Mouse (Mus musculus) megakaryocyte, adult 5-6 weeks (primary cell): Measurements from ENCODE around the gene Apof. TPM values are rescaled to one million over a fixed set of nuclear protein-coding genes. Genes with fewer than 3 reads are reported as not detected.
A peak's percentile ranks its signal among the peaks of the same experiment; 100 is the strongest.

Source experiments
- ATAC-seq: 2 replicates; pipeline ENCODE4 v1.8.0; 2016; ENCODE audit warnings: mild to moderate bottlenecking, inconsistent platforms; ENCODE audit not compliant: poor library complexity, severe bottlenecking
- total RNA-seq, 2 experiments: library from RNA; stranded (forward) in 1 of 2; stranded (reverse) in 1 of 2; fragments of 153-499, 151-499 nt in 1 of 2; fragments of 221-1000, 200-1000 nt in 1 of 2; gene quantifications; 2 replicates each; pipeline versions ENCODE4 v1.2.3 to v1.2.4; 2015 to 2017

Apof gene
- total RNA-seq (2015): 0.21 TPM in 1 of 2 replicates, not detected in the other
- not detected in 2 replicates for total RNA-seq (2017)

DNA sequence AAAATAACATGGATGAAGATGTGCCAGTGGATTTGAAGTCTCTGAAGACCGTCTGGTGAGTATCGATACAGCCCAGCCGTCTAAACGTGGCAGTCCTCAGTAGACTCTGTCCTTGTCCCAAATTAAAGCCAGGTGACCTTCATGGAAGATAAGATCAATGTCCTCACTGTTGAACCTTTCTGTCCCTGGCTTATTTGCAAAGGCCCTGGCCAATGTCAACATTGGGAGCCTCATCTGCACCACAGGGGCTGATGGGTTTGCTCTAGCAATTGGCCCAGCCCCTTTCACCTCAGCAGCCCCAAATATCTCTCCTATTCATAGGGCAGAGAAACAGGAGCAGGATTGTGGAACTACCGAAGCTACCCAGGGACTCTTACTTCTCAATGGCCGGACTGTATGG, at the start of gene Apof:
TSS of gene Apof (plus strand) at position 301 of the 400 bp plus-strand sequence.
- no peak for ATAC-seq

DNA sequence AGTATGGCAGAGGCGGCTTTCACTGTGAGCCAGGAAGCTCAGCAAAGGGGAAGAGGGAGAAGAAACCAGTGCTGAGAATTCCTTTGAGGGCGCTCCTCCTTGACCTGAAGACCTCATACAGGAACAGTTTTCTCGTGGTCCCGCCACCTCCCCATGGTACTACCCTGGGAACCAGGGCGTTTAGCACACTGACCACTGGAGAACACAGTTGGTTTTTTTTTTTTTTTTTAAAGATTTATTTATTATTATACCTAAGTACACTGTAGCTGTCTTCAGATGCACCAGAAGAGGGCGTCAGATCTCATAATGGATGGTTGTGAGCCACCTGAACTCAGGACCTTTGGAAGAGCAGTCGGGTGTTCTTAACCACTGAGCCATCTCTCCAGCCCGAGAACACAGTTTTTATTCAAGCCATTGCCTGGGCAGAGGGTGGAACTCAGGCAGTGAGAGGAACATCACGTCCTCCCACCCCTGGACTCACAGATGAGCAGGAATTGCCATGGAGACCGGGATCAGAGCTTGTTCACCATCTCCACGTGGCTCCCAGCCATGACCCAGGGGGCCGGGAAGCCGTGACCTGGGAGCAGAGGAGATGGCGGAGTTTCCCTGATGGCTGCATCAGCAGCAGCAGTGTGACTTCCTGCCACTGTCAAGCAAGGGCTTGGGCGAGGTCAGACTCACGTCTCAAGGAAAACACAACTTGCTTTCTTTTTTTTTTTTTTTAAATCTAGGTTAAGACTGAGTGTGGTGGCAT, 46.8 kb upstream of the Apof start:
- ATAC-seq: no peak

DNA sequence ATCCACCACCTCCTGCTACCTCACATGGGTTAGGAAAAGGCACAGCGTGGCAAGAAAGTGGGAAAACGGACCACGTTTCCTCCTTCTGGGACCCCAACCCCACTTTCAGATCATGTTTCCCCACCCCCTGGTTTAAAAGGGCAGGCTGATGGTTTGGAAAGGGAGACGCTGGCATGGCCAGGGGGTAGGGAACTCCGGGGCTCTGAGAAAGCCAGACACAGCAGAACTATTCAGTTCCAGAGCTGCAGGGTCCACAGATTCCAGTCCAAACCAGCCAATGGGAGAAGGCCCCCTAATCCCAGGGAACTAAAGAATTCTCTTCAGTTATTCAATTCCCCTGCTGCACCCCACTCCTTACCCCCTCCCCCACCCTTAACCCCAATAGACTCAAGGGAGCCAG, 43.4 kb upstream of the Apof start:
- no peak for ATAC-seq

DNA sequence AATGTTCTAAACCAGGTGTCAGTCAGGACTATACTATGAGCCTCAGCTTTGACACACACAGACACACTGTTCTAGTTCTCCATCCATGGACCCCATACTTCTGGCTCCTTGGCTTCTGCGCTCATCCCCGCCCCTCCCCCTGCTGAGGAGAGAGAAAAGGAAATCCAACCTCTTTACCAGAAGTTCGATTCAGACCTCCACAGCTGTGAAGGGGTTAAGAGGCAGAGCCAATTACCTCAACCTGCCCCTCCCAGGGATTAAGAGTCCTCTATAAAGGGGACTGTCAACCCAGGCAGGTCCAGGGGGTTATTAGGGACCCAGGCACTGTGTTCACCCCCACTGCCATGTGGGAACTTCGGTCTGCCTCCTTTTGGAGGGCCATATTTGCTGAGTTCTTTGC, 42.9 kb upstream of the Apof start, which contains the start of gene Mip:
TSS of gene Mip (plus strand) at position 301 of the 400 bp plus-strand sequence.
- ATAC-seq: no peak

DNA sequence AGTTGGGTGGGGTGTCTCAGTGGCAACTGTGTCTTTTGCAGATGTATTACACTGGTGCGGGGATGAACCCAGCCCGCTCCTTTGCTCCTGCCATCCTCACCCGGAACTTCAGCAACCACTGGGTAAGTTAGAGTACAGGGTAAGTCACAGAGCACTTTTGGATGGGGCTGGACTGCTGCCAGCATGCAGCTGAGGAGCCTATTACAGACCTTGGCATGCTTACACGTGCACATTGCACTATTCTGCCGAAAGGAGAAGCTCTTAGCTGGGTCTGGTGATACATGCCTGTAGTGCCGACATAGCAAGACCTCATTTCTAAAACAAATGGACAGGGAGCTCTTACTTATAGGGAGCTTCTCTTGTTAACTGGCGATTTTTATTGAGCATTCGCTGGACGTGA, 40.9 kb upstream of the Apof start:
- no peak for ATAC-seq

DNA sequence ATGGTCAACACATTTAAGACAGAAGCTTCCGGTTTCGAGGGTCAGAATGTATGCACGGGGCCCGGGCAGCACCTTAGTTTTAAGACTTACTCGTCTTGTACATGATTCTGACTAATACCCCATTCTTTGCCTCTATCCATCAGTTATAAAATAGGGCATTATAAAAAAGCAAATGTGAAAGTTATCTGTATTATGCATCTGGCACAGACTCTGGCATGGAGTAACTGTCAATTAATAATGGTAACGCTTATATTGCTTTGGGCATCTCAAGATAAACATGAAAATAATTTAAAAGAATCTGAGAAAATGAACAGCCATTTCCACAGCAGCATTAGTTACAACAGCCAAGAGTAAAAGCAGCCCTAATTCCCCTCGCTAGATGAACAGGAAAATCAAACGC, 40.5 kb upstream of the Apof start:
- no peak for ATAC-seq

DNA sequence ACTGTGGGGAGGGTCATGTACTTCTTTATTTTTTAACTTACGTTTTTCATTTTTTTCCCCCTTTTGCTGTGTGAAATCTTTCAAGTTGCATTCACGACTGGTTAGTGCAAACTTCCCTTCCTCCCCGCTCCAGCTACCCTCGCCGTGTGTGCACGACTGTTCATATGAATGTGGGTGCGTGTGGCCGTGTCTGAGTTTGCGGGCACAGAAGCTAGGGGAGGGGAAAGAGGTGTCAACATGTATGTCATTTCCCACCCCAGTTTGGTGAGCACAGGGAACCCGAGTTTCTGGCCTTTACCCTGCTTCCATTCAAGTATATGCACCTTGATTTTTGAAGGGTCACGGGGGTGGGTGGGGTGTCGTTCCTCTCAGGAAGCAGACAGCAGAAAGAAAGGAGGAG, 37.9 kb upstream of the Apof start:
- 0 out of 2 replicates have a peak, but pooled peaks have one; percentile 12 for ATAC-seq

DNA sequence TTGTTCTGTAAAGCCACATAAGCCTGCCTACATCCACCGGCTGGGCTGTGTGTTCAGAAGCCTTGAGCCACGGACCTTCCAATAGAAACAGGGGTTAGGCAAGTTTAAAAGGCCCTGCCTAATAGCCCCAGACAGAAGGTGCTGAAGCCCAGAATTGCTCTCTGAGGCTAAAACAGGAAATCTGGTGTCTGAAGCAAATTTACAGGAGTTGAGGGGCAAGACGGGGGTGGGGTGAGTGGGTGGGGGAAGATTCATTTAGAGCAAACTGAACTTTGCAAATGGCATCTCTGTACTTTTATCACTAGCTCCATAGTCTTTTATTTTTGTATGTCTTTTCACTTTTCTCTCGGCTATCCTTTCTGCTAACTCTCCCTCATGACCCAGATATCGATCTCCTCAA, 37.3 kb upstream of the Apof start:
- no peak for ATAC-seq

DNA sequence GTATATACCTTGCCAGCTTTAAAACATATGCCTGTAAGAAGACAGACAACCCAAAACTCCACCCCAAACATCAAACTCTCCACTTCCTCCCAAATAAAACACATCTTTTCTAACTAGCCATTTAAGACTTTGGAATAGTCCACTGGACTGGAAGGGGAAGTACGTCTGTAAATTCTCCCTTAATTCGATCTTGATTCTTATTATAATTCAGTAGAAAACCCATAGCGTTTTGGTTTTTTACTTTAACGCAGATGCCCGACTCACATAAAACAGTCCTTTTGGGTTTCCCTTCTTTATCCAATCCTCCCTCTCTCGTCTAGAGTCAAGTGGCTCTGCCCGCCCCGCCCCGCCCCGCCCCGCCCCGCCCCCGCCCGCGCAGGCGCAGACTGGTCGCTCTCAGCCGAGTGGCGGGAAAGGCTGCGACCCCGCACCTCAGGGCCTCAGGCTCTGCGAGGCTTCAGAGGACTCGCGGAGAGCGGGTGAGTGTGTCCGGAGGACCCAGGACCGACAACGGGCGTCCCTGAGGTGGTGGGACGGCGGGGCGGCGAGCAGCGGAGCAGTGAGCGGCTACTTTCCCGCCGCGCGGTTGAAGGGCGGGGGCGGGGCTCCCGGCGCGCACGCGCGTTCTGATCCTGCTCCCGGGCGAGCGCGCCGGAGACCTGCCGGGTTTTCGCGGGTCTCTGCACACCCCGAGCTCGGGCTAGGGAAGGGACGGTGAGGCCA, 36.6 kb upstream of the Apof start, which contains the start of gene Timeless:
TSS of gene Timeless (plus strand) at position 369 of the 723 bp plus-strand sequence.
- peak; percentile 67 for ATAC-seq

DNA sequence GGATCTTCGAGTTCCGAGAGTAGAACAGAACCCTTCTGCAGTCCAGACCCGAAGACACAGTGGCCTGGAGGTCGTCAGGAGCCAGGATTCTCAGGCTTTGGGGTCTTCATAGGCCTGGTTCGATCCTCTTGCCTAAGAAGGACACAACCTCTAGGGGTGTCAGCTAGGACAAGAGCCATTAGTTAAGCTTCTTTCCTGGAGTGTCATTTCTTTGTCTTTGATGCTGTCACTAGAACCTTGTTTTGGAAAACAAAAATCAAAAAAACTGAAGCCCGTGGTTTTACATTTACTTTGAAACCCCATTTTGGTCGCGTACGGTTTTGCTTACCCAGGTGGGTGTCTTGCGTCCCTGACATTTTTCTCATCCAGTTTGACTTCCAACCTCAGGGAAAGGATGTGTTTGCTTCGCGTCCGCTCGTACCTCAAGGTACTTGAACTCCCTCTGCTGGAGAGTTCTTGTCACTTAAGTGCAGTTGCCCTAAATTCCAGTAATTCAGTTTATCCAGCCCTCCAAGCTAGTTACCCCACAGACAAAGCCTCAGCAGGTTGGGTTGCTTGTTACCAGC, 36.0 kb upstream of the Apof start:
- peak; percentile 61 for ATAC-seq

DNA sequence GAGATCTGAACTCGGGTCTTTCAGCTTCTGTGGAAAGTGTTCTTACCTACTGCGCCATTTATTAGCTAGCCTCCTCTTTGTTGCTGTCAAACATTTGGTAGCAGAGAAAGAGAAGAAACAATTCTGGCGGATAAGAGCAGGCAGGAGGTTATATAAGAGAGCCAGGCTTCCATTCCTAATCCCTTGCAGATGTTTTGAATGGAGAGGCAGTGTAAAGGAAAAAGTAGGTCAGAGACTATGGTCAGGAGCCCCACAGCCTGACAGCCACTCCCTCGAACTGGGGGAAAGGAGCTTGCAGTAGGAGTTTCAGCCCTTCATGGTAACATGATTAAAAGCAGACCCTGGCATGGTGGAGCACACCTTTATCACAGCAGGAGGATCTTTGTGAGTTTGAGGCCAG, 32.1 kb upstream of the Apof start:
- ATAC-seq: no peak

DNA sequence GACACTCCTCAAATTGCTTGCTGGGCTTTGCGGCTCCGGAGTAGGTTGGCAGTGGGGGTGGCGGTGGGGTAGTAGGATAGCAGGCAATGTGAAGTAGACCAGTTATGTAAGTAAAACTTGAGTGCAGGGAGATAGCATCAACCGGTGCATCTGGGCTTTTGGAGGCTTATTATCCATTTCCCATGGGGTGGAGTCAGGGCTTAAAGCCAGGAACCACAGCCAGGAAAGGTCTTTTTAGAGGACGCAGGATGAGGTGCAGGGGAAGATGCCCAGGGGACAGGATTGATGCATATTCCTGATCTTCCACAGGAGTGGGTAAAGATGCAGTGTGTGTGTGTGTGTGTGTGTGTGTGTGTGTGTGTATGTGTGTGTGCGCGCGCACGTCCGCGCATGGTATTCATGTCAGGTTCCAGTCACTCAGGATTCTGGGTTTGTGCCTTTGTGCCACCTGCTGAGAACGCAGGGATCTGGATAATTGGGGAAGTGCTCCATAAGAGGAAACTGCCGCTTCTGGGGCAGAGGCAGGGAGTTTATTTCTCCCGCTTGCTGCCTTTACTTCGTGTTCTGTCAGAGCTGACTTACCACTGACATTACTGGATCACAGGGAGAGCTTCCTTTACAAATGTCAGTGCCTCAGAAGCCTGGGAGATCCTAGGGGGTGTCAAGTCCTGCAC, 30.5 kb upstream of the Apof start:
- peak; percentile 61 for ATAC-seq

DNA sequence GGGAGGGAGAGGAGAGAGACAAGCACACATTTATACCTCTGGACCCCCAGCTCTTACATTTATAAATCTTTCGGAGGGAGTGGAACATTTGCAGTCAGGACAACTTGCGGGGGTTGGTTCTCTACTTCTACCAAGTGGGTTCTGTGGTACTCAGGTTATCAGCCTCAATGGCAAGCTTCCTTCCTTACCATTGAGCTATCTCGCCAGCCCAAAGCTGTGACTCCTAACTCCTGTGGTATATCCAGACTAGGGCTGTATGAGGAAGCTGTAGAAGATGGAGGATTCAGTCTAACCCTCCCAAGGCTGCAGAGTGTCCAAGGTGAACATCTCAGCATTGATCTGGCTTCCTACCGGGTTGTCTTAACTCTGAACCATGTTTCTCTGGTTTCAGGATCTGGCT, 29.3 kb upstream of the Apof start:
- ATAC-seq: no peak

DNA sequence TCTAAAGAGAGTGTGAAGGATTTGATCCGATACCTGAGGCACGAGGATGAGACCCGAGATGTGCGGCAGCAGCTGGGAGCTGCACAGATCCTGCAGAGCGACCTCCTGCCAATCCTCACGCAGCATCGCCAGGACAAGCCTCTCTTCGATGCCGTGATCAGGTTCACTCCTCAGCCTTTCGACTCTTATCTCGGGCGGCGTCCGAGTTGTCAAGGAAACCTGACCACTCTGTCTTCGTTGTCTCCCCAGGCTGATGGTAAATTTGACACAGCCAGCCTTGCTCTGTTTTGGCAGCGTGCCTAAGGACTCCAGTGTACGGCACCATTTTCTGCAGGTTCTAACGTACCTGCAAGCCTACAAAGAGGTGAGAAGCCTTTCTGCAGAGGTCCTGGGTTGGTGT, 28.3 kb upstream of the Apof start:
- no peak for ATAC-seq

DNA sequence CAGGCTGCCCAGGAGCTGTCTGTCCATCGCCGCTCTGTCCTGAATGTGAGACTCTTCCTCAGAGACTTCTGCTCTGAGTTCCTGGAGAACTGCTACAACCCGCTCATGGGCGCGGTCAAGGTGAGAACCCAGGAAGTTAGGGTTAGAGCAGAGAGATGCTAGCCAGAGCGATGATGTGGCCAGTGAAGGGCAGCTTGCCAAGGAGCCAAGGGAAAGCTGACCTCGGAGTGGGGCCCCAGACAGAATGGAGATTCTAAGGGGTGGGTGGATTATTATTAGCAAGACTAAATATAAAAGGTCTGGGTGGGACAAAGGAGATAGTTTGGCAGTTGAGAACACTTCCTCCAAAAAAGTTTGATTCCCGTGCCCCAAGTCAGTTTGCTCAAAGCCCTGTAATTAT, 25.2 kb upstream of the Apof start:
- no peak for ATAC-seq

DNA sequence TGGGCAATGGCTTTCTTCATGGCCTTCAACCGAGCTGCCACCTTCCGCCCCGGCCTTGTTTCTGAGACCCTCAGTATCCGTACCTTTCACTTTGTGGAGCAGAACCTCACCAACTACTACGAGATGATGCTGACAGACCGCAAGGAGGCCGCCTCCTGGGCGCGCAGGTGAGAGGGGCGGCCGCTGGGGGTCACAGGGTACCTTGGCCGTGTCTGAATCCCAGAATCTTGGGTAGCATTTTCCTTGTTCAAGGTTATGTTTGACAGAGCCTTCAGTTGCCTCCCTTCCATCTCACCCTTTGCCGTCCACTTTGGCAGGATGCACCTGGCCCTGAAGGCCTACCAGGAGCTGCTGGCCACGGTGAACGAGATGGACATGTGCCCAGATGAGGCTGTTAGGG, 24.4 kb upstream of the Apof start:
- no peak for ATAC-seq

DNA sequence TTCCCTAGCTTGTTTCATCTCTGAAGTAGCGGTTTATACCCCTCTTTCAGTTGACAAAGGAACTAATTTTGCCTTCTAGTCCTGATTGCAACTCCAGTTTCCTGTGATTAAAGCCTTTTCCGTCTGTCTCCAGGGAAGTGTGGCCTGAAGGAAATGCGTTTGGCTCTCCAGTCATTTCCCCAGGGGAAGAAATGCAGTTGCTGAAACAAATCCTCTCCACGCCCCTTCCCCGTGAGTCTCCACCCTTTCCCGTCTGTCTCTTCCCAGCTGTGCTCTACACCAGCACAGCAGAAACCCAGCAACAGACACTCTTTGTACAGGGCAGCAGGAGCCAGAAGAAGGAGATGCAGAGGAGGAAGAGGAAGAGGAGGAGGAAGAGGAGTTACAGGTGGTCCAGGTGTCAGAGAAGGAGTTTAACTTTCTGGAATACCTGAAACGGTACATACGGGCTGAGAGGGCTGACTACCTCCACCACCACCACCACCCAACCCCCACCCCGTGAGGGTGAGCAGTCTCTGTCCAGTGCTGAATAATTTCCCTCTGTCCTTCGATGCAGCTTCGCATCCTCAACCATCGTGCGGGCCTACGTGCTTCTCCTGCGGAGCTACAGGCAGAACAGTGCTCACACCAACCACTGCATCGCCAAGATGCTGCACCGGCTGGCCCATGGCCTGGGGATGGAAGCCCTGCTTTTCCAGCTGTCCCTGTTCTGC, 21.3 kb upstream of the Apof start:
- no peak for ATAC-seq

DNA sequence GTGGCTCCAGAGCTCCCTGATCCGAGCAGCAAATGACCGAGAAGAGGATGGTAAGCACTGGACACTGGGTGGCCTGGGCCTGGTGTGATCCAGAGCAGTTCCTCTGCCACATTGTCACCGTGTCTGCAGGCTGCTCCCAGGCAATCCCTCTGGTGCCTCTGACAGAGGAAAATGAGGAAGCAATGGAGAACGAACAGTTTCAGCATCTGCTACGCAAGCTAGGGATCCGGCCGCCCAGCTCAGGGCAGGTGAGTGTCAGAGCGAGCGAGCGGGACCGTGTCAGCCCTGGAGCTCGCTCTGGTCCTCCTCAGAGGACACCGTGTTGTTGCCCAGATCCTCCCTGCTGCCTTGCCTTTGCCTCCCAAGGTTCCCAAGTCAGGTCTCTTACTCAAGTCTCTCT, 17.9 kb upstream of the Apof start:
- ATAC-seq: peak; percentile 18; the same call in 1 of the 2 replicates

DNA sequence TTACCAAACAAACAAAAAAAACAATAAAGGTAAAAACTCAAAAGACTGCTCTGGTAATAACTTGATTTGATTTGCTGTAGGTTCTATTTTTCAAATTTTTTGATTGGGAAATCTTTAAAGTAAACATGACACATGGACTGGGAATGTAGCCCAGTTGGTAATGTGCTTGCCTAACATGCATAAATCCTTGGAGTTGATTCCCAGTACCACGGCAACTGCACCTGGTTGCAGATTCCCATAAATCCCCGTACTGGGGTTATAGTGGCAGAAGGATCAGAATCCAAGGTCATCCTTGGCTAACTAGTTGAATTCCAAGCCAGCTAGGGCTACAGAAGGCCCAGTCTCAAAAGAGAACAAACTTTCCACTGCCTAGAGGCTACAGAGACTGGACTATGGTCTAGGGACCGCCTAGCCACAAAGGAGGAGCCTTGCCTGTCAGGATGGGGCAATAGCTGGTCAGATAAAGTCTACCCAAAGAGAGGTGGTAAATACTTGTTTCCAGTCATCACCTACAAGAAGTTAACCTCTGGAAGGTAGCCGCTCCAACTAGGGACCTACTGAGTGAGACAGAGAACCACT, 14.7 kb upstream of the Apof start, which contains the start of gene Apon:
TSS of gene Apon (plus strand) at position 420 of the 579 bp plus-strand sequence.
- ATAC-seq: no peak

DNA sequence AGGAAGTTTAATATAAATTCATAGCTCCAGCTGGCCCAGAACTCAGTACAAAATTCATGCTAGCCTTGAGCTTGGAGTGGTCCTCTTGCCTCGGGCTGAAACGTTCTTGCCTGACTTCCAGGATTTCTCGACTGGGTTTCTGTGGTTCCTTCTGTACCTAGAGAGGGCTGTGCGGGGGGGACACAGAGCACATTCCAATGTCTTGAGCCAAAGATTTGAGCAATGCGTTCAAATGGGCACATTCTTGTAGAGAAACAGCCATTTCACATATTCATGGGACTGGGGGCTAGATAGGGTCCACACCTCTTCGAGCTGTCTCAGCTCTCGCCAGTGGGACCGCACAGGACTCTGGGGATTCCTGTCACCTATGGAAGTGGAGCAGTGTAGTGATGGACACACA, 12.5 kb upstream of the Apof start:
- ATAC-seq: no peak
